Mouse (Mus musculus) embryo, embryonic 11 days (tissue): ENCODE measurements at regions not wholly inside any gene's neighbourhood (a gene's known extent, or its start where the extent isn't known, plus 50 kb on each side); places are given as distances from the start of the nearest gene placed in this dataset.

ENCODE experiments used
- DNase-seq: peaks from one replicate; pipeline ENCODE4 v3.0.0-alpha.2; 2015

DNA sequence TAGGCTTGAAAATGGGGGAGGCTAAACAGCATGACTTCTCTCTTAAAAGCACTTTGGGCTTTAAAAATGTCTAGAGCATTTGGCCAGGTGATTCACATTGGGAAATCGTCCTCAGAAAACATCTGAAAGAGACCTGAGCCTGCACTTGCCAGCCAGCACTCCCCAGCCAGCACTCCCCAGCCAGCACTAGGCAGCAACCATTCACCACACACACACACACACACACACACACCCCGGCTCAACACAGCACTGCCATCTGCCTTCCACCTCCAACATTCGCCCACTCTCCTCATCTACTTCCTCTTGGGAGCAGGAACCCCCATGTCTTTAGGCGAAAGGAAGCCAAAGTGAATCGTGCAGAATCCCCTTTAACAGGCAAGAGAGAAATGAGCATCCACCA, 85.4 kb downstream of the Atp23 start:
- DNase-seq = no peak

DNA sequence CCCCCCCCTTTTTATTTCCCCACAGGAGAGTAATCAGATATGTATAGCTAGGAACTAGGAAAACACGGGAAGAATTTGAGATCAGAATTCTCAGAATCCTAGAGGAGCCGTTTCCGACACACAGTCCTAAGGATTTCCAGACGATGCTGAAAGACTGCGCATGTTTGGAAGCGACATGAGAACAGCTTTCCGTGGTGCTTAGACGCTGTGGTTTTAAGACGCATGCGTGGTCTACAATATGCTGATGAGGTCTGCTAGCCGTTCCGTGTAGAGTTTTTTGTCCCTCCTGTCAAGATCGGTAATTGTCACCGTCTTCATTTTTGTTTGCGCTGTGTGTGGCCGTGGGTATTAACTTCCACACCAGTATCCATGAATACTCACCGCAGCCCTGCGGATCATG, 86.2 kb downstream of the Atp23 start:
- DNase-seq = no peak

DNA sequence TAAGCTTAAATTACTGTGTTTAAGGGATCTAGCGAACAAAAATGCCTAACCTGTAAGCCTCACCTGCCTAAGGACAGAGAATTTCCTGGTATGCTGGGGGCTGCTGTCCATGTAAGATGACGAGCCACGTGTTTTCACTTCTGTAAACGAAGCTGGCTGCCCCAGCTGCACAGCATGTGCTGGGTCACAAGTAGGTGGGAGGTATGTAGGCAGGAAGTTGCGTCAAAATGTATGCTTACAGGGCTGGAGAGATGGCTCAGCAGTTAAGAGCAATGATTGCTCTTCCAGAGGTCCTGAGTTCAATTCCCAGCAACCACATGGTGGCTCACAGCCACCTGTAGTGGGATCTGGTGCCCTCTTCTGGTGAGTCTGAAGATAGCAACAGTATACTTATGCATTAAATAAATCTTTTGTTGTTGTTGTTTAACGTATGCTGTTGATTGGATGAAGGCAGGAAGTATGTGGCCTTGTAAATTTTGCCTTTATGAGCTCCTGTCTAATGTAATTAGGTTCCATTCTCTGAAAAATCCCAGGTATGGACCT, 88.0 kb downstream of the Atp23 start:
- no peak for DNase-seq

DNA sequence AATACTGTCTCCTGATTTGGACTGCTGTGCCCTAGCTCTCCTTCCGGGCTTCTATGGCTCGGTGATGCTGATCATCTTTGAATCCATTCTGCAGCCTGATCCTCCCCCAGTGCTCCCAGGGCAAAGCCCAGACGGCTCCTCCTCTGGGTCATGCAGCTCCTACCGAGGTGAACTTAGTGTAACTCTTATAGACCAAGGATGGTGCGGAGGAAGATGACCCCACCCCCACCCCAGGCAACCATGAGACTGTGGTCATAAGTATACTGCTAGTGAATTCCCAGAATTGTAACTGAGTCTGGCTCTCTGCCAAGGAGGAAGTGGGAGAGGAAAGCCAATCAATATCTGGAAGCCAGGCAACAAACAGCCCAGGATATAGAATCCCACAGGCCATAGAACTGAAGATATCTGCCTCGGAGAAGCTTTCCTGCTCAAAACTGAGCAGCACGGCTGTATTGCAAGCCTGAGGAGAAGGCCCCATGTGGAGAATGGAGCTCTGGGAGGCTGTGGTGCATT, 88.9 kb downstream of the Atp23 start:
- no peak for DNase-seq

DNA sequence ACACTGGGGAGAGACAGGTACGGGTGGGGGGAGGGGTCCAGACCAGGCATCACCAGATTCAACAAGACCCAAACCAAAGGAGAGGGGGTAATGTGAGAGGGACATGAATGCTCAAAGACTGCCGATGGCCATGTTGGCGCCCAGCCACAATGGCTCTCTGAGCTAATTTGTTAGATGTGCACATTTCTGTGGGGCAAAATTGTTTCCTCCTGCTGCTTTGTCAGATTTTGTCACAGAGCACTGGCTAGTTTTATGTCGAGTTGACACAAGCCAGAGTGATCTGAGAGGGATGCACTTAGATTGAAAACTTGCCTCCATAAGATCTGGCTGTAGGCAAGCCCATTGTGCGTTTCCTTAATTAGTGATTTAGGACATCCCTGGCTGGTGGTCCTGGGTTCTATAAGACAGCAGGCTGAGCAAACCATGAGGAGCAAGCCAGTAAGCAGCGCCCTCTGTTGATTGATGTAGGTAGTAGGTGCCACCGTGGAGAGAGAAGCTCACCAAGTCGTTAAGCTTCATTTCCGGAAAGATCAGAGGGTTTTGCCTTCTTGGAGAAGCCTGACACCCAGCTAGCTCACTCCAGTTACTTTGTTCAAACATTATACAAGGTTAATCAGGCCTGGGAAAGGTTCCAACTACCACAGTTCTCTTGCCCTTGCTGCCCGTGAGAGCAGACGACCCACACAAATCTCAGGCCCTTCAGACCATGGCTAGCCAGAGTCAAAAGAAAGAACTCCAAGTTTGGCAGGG, 90.6 kb downstream of the Atp23 start:
- no peak for DNase-seq

DNA sequence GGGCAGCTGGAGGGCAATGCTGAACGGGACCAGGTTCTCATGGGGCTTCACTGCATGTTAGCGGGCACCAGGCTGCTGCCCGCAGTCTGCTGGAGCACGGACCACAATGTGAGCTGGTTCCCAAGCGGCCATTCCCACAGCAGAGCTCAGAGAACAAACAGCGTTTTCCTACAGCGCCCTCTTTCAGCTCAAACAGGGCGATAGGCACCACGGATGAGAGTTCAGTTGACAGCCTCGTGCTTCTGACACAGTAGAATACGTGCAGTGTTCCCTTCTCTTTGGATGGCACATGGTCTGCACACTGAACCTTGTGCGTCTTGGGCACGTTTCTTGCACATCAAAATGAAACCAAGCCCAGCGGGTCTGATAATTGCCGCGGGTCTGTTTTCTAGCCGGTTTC, 91.6 kb downstream of the Atp23 start:
- DNase-seq = peak; percentile 38

DNA sequence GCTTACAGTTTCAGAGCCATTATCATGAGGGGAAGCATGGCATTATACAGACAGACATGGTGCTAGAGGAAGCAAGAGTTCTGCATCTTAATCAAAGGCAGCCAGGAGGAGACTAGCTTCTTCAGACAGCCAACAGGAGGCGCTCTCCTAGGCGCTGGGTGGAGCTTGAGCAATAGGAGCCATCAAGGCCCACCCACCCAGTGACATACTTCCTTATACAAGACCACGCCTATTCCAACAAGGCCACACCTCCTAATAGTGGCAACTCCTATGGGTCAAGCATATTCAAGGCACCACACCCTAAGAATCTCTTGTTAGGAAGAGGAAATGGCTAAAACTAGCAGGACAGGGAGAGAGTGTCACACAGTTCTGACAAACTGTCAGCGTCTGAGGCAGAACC, 94.3 kb downstream of the Atp23 start:
- no peak for DNase-seq

DNA sequence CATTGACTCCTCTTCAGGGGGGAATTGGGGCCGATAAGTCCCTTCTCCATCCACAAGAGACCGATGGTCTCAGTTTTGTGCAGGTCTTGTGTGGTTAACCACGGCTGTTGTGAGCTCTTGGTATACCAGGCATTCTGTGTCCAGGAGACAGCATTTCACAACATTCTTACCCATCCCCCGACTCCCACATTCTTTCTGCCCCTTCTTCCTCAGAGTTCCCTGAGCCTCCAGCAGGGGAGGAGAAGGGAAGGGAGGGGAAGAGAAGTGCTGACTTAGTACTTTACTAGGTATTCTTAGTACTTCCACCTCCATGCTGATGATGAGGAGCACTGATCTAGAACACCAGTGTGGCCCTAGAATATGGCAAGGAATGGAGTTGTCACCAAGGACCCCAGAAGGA, 98.4 kb downstream of the Atp23 start:
- DNase-seq = no peak

DNA sequence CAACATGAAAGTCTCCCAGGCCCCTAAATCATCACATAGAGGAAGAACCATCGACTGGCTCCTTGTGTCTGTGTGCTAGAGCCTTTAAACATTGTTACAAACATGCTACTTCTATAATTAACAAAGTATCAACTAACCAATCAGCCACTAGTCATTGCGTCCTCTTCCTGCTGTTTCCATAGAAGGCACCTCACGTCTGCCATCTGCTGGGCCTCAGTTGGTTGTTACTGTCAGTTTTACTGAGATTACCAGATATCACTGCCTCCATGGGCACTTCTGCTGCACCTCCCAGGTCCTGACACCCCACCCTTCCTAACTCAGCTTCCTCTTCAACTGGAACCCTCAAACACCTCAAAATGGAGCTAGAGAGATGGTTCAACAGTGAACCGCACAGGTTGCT, 101.8 kb downstream of the Atp23 start:
- DNase-seq = no peak

DNA sequence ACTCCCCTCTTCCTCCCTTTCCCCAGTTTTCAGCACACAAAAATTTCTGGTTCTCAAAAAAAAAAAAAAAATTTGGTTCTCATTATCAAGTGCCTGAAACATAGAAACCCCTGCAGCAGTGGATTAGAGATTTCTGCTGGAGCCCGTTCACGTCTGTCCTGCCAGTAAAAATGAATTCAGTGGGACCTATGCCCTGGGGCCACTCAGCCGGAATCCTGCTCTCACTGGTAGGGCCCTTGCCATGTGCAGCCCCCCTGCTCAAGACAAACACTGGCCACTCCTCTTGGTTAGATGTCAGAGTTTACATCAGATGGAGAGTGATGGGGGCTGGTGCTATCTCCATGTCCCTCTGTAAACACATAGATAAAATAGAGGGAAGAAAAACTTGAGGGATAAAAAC, 108.0 kb downstream of the Atp23 start:
- no peak for DNase-seq

DNA sequence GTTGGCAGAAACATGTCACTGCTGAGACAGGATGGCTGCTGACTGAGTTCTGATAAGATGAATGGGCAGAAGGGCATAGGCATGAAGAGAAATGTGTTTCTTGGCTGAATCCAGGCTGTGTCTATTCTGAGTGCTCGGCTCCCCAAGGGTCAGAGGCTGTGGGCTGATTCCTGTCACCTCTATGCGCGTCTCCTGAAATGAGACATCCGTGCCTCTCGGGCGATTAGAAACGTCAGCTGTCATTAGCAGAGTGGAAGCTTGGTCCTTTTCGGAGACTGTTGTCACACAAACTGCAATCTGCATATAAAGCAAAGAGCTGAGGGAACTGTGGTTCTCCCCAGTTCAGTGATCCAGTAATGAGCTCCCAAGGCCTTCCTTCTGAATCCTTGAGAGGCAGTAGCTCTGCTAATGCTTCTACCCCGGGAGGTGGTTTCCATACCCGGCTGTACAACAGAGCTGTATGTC, 108.8 kb downstream of the Atp23 start:
- DNase-seq = no peak

DNA sequence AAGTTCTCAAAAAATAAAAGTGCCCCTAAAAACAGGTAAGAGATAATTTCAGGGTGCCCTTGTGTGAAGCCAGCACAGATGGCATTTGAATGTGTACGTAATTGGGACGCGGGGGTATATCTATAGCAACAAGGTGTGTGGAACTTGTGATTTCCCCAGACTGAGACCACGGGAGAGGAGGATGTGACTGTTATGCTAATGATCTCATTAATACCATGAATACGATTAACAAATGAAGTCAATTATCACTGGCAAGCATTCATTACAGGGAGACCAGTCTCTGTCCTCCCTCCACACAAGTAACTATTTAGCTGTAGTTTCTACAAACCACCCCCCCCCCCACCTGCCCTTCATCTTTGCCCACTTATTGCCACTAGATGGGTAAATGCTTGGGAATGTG, 112.9 kb downstream of the Atp23 start:
- DNase-seq = no peak

DNA sequence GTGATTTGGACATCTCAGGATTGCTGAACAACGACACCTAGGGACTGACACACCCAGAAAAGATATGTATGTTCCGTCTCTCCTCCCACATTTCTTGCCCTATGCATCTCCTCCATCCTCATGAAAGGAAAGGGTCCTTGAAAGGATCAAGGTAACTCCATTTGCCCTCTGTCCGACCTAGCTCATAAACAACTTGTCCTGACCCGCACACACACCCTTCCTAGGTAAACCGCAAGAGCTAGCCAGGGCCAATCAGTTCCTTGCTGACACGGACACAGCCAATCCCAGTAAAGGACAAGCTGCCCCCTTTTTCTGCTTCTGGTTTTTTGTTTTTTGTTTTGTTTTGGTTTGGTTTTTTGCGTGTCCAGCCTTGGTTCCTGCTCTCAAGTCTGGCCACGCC, 118.0 kb downstream of the Atp23 start:
- DNase-seq = no peak

DNA sequence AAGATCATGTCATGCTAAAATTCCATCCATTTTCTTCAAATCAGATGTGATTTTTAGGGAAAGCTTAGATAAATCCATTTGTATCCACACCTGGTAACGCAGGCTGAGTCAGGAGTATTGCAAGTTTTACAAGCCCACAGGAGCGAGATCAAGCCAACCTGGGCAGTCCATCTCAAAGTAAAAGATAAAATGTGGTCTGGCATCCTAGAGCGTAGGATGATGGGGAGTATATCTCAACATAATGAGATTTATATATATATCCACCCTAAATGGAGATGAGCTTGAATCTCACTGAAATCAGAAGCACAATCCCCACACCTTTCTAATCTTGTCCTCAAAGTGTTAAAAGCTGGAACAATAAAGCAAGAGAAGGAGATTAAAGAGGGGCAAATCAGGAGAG, 124.6 kb downstream of the Atp23 start:
- DNase-seq = no peak

DNA sequence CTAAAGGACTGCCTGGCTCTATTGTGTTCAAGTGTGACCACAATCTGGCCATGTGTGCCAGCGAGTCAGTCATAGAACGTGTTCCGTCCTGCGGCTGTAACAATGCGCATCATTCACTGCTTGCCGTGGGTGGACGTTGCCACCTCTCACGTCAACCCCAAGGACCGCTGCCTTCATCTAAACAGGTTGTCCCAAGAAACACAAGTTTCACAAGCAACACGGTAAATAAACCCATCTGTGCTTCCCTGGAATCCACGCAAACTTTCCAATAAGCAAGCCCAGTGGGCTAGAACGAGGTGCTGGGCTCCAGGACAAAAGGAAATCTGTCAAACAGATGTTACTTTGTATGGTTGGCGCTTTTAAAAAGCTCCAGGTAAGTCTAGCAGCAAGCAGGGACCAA, 125.2 kb downstream of the Atp23 start:
- DNase-seq = no peak

DNA sequence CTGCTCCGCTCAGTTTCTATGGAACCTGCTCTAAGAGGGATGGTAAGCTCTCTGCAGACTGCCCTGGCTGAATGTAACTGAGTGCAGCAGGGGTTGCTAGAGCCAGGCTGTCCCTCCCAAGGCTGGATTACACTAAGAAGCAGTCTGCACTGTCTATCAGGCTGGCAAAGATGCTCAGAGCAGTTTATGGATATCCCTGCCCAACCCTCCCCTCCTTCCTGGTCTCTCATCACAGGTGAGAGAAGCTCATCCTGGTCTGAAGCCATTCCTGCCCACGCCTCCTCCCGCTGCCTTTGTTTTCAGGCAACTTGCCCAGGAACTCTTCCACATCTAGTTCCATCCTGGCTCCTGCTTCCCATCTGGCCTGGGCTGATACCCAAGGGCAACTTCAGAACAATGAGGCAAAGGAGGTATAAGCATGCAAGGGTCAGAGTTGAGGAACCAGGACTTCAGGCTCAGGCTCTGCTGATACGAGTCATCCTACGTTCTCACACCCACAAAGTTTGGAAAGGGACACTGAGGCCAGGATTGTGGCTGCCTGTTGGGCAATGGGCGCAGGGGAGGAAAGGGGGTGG, 130.6 kb downstream of the Atp23 start:
- no peak for DNase-seq

DNA sequence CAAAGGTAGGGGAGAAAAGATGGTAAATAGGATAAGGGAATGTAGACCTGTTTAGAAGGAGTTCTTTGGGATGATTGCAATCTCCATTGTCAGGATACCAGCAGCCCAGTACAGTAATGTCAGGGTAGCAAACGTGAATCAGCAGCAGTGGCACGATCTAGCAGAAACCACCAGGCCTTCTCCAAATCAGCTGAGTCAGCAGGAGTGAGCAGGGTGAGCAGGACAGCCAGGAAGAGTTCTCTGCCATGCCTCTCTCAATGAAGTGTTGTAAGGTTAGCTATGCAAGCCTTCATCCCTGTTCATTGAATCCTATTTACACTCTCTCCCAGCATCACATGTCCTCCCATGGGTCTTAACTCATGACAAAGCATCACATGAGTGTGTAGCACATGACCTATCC, 135.5 kb downstream of the Atp23 start:
- DNase-seq = no peak

DNA sequence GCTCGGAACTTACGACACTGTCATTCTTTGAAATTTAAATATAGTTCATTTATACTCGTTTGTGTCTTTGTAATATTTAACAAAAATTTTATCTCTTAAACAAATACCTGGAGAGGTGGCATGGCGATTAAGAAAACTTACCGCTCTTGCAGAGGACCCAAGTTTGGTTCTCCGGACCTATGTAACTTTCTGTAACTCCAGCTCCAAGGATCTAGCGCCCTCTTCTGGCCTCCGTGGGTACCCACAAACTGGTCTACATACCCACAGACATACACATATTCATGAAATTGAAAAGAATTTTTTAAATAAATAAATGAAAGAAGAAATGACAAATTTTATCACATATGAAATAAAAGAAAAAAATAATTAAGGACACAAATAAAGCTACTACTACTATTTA, 136.4 kb downstream of the Atp23 start:
- DNase-seq = no peak

DNA sequence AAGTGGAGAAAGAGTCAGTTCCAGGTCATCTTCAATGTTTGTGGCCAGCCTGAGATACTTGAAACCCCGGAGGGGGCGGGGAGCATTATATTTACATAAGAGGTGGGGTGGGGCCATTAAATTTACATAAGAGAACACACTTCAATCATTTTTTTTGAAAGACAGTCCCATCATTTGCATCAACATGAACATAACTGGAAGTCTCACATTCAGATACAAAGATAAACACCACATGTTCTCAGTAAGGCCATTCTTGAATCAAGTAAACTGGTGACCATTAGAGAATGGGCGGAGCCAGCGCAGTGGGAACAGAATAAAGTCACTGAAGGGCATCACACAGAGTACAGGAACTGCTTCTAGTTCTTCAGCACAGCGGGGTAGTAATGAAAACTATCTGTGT, 137.2 kb downstream of the Atp23 start:
- DNase-seq = no peak

DNA sequence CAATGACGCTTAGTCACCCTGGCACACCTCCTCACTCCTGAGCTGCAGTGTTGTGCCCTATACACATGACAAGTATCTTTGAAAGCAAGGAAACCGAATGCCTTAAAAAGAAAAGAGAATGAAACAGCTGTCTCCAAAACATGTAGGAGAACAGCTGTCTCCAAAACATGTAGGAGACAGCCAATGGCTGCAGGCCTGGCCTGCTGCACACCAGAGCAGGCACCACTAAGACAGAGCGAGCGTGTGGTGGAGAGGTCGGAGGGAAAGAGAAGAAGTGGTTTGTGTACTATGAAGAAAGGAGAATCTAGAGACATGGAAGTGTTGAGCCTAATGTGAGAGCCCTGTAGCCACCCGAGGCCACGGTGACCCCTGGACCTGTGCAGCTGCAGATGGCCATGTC, 142.5 kb downstream of the Atp23 start:
- DNase-seq = no peak

DNA sequence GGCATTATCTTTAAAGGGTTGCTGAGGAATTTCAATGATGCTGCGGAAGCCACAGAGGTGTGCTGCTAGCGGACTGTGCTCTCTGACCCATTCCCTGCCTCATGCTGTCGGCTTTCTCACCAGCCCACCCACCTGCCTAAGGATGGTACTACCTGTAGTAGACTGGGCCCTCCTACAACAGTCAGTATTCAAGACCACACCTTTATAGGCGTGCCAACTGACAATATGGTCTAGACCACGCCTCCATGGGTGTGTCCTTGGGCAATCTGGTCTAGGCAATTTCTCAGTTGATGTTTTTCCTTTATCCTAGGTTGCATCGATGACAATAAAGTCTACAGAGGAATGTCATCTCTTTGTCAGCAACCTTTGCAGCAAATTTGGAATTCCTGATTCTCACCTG, 148.0 kb downstream of the Atp23 start:
- no peak for DNase-seq

DNA sequence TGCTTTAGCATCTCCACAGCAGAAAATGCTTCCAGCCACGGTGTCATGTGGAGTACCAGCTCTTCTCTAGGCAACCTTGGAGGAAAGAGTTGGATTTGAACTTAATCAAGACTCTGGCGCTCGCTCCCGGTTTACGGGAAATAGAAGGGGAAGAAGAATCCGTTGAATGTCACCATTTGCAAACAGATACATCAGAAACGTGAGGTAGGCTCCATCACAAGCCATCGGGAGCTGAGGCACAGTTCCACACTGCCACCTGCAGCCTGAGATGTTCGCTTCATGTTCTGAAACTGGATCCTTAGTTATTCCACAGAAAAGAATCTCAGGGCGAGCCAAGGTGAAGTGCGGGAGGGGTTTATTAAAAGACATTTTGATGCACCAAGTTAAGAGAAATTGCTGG, 148.5 kb downstream of the Atp23 start:
- peak; percentile 20 for DNase-seq

DNA sequence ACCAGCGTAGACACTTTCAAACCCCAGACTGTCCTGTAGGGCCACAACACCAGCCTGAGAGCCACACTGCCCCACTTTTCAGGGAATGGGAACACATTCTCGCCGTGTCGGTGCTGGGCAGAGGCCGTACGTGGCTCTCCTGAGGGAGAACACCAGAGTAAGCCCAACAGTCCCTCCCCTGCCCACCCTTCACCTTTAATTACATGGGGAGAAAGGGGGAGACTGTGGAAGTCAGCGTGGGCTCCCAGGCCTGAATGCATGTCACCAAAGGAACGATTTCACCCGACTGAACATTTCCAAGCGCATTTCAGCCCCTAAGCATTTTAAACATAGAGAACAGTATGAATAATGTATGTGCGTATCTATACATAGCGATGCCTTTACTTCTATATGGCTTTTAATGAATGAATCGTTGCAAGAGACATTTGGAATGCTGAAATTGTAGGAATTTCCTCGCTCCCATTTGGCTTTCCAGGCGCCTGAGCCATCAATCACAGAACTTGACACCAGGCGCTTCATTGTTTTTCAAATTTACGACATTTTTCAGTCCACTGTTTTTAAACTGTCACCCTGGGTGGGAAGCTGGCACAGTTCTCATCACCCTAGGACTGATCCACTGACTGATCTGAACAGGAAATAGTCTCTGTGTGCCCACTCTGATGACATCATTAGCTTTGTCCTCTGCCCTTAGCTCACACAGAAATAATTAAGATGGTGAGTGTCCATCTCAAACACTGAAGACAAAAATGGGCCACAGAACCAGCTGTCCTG, 152.3 kb downstream of the Atp23 start:
- DNase-seq = peak; percentile 33

DNA sequence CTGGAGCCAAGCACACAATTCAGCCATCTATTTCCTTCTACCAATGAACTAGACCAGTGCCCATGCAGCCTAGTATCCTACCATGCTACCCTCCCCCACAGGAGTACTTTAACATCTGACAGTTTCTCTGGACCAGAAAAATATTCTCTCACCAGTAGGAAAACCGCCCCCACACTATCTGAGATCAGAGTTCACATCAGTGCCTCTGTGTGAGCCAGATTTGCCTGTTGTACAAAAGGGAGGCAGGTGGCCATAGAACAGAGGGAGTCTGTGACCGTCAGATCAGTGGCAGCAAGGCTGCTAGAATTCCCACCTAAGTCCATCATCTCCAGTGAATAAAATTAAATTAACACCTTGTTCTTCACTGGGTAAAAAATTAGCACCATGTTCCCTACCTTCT, 166.5 kb downstream of the Atp23 start:
- DNase-seq = no peak
